Mouse (Mus musculus): ENCODE measurements around the gene Hoxa7.

Gene Hoxa7

GRCm38 (mm10) chr6:52221337-52221992 lies at the start of gene Hoxa7:
Gene Hoxa7, minus strand, starts transcription at chr6:52221854.
- in situ Hi-C loops (cut with MboI; ENCODE audit: low pct_unique_long_range_greater_than_20kb in 1 of 2, low sequenced_read_pairs in 2 of 2, unreplicated experiment in 1 of 2): loop anchor here (5.0 to 25.0 kb wide), 5 partner anchors 359 to 1034 kb away; no protein-coding TSS in a partner anchor

- in situ Hi-C loops (cut with MboI; ENCODE audit: low pct_unique_long_range_greater_than_20kb in 1 of 2, low sequenced_read_pairs in 2 of 2, unreplicated experiment in 1 of 2): loop anchor here in 1 of 2 experiments (25.0 kb wide), 2 partner anchors 567 to 642 kb away; no protein-coding TSS in a partner anchor
Measured at GRCm38 (mm10) chr6:52270494-52271480, 49.1 kb upstream of the Hoxa7 start.

- in situ Hi-C loops (cut with MboI; ENCODE audit: low pct_unique_long_range_greater_than_20kb in 1 of 2, low sequenced_read_pairs in 2 of 2, unreplicated experiment in 1 of 2): loop anchor here in 1 of 2 experiments (25.0 kb wide), 2 partner anchors 569 to 644 kb away; no protein-coding TSS in a partner anchor
Measured at GRCm38 (mm10) chr6:52268756-52269155, 47.1 kb upstream of the Hoxa7 start.

- in situ Hi-C loops (cut with MboI; ENCODE audit: low pct_unique_long_range_greater_than_20kb in 1 of 2, low sequenced_read_pairs in 2 of 2, unreplicated experiment in 1 of 2): loop anchor here in 1 of 2 experiments (25.0 kb wide), 2 partner anchors 569 to 644 kb away; no protein-coding TSS in a partner anchor
Measured at GRCm38 (mm10) chr6:52268341-52268740, 46.7 kb upstream of the Hoxa7 start.

GRCm38 (mm10) chr6:52267691-52268090 lies 46.0 kb upstream of the Hoxa7 start:
- in situ Hi-C loops (cut with MboI; ENCODE audit: low pct_unique_long_range_greater_than_20kb in 1 of 2, low sequenced_read_pairs in 2 of 2, unreplicated experiment in 1 of 2): loop anchor here in 1 of 2 experiments (25.0 kb wide), 2 partner anchors 570 to 645 kb away; no protein-coding TSS in a partner anchor

GRCm38 (mm10) chr6:52267221-52267620 lies 45.6 kb upstream of the Hoxa7 start:
- in situ Hi-C loops (cut with MboI; ENCODE audit: low pct_unique_long_range_greater_than_20kb in 1 of 2, low sequenced_read_pairs in 2 of 2, unreplicated experiment in 1 of 2): loop anchor here in 1 of 2 experiments (25.0 kb wide), 2 partner anchors 570 to 645 kb away; no protein-coding TSS in a partner anchor

- in situ Hi-C loops (cut with MboI; ENCODE audit: low pct_unique_long_range_greater_than_20kb in 1 of 2, low sequenced_read_pairs in 2 of 2, unreplicated experiment in 1 of 2): loop anchor here in 1 of 2 experiments (25.0 kb wide), 2 partner anchors 571 to 646 kb away; no protein-coding TSS in a partner anchor
Measured at GRCm38 (mm10) chr6:52266666-52266985, 45.0 kb upstream of the Hoxa7 start.

- in situ Hi-C loops (cut with MboI; ENCODE audit: low pct_unique_long_range_greater_than_20kb in 1 of 2, low sequenced_read_pairs in 2 of 2, unreplicated experiment in 1 of 2): loop anchor here in 1 of 2 experiments (25.0 kb wide), 2 partner anchors 571 to 646 kb away; no protein-coding TSS in a partner anchor
Measured at GRCm38 (mm10) chr6:52265913-52266665, 44.4 kb upstream of the Hoxa7 start.

GRCm38 (mm10) chr6:52265306-52265912 lies 43.8 kb upstream of the Hoxa7 start:
- in situ Hi-C loops (cut with MboI; ENCODE audit: low pct_unique_long_range_greater_than_20kb in 1 of 2, low sequenced_read_pairs in 2 of 2, unreplicated experiment in 1 of 2): loop anchor here in 1 of 2 experiments (25.0 kb wide), 2 partner anchors 572 to 647 kb away; no protein-coding TSS in a partner anchor

GRCm38 (mm10) chr6:52264106-52264790 lies 42.6 kb upstream of the Hoxa7 start:
- in situ Hi-C loops (cut with MboI; ENCODE audit: low pct_unique_long_range_greater_than_20kb in 1 of 2, low sequenced_read_pairs in 2 of 2, unreplicated experiment in 1 of 2): loop anchor here in 1 of 2 experiments (25.0 kb wide), 2 partner anchors 573 to 648 kb away; no protein-coding TSS in a partner anchor

- in situ Hi-C loops (cut with MboI; ENCODE audit: low pct_unique_long_range_greater_than_20kb in 1 of 2, low sequenced_read_pairs in 2 of 2, unreplicated experiment in 1 of 2): loop anchor here in 1 of 2 experiments (25.0 kb wide), 2 partner anchors 574 to 649 kb away; no protein-coding TSS in a partner anchor
Measured at GRCm38 (mm10) chr6:52263321-52263585, 41.6 kb upstream of the Hoxa7 start.

- in situ Hi-C loops (cut with MboI; ENCODE audit: low pct_unique_long_range_greater_than_20kb in 1 of 2, low sequenced_read_pairs in 2 of 2, unreplicated experiment in 1 of 2): loop anchor here in 1 of 2 experiments (25.0 kb wide), 2 partner anchors 575 to 650 kb away; no protein-coding TSS in a partner anchor
Measured at GRCm38 (mm10) chr6:52262463-52263320, 41.0 kb upstream of the Hoxa7 start.

- in situ Hi-C loops (cut with MboI; ENCODE audit: low pct_unique_long_range_greater_than_20kb in 1 of 2, low sequenced_read_pairs in 2 of 2, unreplicated experiment in 1 of 2): loop anchor here in 1 of 2 experiments (25.0 kb wide), 2 partner anchors 575 to 650 kb away; no protein-coding TSS in a partner anchor
Measured at GRCm38 (mm10) chr6:52261751-52262462, 40.3 kb upstream of the Hoxa7 start.

GRCm38 (mm10) chr6:52260654-52261575 lies 39.3 kb upstream of the Hoxa7 start, which contains the start of gene Hoxa13:
Gene Hoxa13, minus strand, starts transcription at chr6:52260880.
- in situ Hi-C loops (cut with MboI; ENCODE audit: low pct_unique_long_range_greater_than_20kb in 1 of 2, low sequenced_read_pairs in 2 of 2, unreplicated experiment in 1 of 2): loop anchor here in 1 of 2 experiments (25.0 kb wide), 2 partner anchors 576 to 651 kb away; no protein-coding TSS in a partner anchor

Data from mouse embryonic stem cell (cell line).